Mouse (Mus musculus) retina, embryonic 14.5 days (tissue): ENCODE measurements around the gene Txndc17.
"Not testable (repeated sequence)": the region's sequence is repeated elsewhere in the genome, so short reads cannot be mapped to it uniquely, and the experiment has no call there.

ENCODE experiments used
- DNase-seq: peaks from one replicate; pipeline ENCODE4 v3.0.0-alpha.2; 2015; ENCODE audit warnings: low spot score

Txndc17 gene

GRCm38 (mm10) chr11:72207204-72207833 lies at the start of gene Txndc17, which contains the start of gene 4933427D14Rik:
Gene Txndc17 (plus strand): TSS chr11:72207547.
Gene 4933427D14Rik (minus strand): TSS chr11:72207459.
- DNase-seq = peak; percentile 87

DNA sequence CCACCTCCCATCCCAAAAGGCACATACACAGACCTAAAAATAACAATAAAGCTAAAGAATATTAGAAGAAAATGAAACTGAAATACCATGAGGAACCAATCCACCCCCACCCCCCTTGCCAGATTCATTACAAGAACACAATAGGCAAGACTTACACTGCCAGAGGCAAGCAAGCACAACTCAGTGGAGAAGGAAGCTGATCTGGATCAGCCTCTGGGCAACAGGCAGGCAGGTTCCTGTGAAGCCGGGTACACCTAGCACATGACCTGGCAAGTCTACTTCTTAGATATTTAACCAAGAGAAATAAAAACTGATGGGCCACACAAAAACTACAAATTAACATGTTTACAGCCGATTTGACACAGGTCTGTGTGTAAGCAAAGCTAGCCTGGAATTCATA lies 44.1 kb upstream of the Txndc17 start:
- no peak for DNase-seq

DNA sequence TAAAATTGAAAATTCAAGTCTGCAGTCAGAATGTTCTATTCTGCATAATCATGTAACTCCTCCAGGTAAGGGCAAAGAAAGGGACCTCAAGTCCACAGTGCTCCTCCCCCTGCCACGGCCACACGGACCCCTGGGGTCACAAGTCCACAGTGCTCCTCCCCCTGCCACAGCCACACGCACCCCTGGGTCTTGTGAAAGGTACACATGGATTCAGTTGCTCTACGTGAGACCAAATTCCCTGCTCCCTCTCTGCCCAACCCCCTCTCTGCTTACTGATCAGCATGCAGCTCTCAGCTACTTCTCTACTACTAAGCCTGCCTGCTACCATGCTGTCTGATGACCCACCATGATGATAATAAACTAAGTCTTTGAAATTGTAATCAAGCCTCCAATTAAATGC lies 37.5 kb upstream of the Txndc17 start:
- no peak for DNase-seq

- DNase-seq = not testable (repeated sequence)
Observed at GRCm38 (mm10) chr11:72171906-72172305, 35.4 kb upstream of the Txndc17 start.

GRCm38 (mm10) chr11:72173506-72173905 lies 33.8 kb upstream of the Txndc17 start:
- no peak for DNase-seq

- DNase-seq = no peak
Observed at GRCm38 (mm10) chr11:72174721-72175120, 32.6 kb upstream of the Txndc17 start.

- no peak for DNase-seq
Observed at GRCm38 (mm10) chr11:72175966-72176365, 31.4 kb upstream of the Txndc17 start.

- DNase-seq = peak; percentile 74
Observed at GRCm38 (mm10) chr11:72176553-72176952, 30.8 kb upstream of the Txndc17 start.

GRCm38 (mm10) chr11:72180556-72180955 lies 26.8 kb upstream of the Txndc17 start:
- DNase-seq = no peak

- no peak for DNase-seq
Observed at GRCm38 (mm10) chr11:72181136-72181535, 26.2 kb upstream of the Txndc17 start.

DNA sequence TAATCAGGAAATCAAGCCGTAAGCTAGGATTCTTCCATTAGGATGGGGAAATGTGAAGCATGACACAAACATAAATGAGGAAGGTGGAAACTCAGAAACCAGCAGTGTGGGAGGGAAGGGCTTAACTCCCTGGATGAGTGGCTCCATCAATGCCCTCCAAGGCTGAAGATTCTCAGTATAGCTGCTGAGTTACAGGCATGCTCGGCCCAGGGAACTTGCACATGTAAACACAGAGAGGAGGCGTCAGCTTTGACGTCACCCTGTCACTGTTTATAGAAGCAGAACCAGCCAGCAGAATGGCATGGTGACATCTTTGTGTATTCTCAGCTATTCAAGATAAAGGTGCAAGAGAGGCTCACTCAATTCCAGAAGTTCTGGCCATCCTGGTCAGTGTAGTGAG lies 23.1 kb upstream of the Txndc17 start:
- DNase-seq = no peak

- DNase-seq = no peak
Observed at GRCm38 (mm10) chr11:72190857-72191256, 16.5 kb upstream of the Txndc17 start.

DNA sequence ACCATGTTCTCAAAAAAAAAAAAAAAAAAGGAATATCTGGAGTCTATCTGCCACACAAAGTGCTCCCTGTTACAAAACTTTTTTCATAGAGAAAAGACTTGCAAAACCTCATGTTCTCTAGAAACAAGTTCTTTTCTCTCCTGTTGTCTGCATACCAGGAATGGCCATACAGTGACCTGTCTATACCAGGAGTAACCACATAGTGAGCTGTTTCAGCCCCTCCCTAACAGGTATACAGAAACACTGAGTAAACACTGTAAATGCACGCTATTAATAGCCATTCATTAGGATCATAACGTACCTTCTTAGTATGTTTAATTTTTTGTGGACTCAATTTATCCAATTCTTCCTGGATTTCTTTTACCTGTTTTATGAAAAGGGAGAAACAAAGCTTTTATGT lies 13.1 kb upstream of the Txndc17 start:
- DNase-seq = no peak

DNA sequence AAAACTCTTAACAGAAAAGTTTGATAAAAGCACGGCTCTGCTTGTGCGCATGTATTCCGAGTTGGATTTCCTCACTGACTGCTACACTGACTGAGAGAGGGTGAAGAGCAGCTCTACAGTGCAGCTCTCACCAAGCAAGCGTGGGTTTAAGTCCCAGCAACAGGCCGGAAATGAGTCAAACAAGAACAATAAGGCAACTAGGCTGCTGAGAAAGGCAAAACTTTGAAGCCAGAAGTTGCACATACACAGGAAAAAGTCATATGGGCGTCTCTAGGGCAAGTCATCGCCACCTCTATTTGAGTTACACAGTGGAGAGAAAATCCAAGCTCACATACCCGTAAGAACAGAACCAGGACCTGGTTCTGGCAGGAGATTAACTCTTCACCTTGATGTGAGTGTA lies 10.8 kb upstream of the Txndc17 start:
- no peak for DNase-seq

DNA sequence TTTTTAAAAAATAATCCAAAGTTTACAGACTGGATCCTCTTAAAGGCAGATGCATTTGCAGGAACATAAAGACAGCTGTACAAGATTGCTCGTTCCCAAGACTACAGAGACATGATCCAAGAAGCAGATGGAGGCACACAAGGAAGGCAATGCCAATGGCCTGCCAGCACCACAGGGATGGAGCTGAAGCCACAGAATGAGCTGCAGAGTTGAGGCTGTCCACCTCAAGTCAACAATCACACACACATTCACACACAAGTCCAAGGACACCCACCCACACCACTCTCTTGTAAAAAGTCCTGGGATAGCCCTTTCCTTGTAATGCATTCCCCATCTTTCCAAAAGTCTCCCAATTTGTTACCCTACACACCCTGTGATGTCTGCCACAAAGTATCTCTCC lies 3.9 kb upstream of the Txndc17 start:
- DNase-seq = no peak

DNA sequence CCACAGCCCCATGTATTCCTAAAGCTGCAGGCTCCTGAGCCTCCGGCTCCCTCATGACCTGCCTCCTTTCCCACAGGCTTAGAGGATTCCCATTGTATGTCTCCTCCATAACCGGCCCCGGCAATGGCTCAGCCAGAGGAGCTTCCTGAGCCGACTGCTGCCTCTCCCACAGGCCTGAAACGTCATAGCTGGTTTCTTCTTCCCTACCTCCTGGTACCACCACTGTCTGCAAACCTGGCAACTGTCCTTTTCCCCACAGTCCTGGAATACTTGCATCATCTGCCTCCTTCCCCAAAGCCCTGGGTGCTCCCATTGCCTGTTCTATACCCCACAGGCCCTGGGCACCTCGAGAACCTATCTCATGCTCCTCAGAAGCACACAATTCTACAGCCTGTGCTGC lies 2.1 kb upstream of the Txndc17 start:
- no peak for DNase-seq

DNA sequence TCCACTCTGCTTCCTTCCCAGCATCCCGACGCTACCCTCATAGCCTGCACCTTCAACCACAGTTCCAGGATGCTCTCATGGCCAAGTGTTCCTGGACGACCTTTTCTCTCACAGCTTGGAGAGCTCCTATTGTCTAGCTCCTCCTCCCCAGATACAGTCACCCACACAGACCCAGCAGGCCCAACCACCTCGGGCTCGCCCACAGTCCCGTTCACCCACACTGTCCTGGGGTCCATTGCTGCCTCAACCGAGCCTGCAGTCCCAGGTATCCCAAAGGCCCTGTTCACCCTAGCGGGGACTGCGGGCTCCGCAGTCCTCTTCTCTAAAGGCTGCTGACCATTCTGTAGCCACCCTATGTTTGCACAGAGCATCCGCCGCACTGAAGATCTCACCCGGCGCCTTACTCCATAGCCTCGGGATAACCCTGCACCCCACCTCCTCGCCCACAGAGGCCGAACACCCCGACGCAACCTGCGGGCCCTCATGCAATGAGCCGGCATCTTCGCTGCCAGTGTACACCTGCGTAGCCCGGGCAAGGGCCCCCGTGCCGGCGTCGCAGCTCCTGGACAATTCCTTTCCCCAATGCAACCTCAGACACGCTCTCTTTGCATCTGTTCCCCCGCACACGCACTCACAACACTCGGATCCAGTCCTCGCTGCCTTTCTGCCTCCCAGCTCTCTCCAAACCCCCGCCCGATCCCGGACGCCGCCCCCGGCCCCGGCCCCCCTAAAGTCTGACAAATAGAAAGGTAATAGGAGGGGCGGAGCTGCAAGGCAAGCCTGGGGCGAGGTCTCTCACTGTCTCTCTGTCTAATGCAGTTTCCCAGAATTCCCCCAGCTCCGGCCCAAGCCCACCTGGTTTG lies 775 bp upstream of the Txndc17 start, which contains the start of gene Gm43951:
Gene Gm43951 (minus strand): TSS at position 500 of the 863 bp plus-strand sequence.
- DNase-seq = peak; percentile 58

- DNase-seq = no peak
Observed at GRCm38 (mm10) chr11:72207834-72208377, 559 bp downstream of the Txndc17 start.

- DNase-seq = peak; percentile 96
Observed at GRCm38 (mm10) chr11:72214591-72215409, 7.5 kb downstream of the Txndc17 start.

- DNase-seq = peak; percentile 67
Observed at GRCm38 (mm10) chr11:72215410-72215797, 8.1 kb downstream of the Txndc17 start, which contains the start of gene Med31. Gene Med31 (minus strand): TSS chr11:72215592.

DNA sequence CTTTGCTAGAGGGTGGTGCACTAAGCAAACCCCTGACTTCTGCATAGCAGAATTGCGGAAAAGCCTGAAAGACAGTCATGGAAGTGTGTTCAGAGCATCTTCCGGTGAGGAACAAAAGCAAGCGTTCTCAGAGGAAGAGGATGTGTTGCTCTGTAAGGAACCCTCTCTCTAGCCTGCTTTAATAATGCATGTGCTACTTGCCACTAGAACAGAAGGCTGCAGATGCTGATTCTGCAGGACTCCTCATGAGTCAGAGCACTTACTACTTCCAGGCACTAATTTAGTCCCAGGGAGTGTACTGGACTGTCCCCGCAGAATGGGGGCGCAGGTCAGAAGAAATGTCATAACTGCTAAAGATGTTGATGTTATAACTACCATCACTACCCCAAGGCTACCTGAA lies 9.8 kb downstream of the Txndc17 start:
- DNase-seq = no peak

- DNase-seq = peak; percentile 93
Observed at GRCm38 (mm10) chr11:72221278-72221677, 13.9 kb downstream of the Txndc17 start.
